Mouse (Mus musculus): ENCODE measurements around the gene Zfp628.

The Zfp628 gene

GRCm38 (mm10) chr7:4943223-4943815 lies 28.3 kb downstream of the Zfp628 start:
- peak; percentile 98 for DNase-seq

- peak; percentile 53 for DNase-seq
Measured at GRCm38 (mm10) chr7:4947855-4948254, 32.8 kb downstream of the Zfp628 start.

DNA sequence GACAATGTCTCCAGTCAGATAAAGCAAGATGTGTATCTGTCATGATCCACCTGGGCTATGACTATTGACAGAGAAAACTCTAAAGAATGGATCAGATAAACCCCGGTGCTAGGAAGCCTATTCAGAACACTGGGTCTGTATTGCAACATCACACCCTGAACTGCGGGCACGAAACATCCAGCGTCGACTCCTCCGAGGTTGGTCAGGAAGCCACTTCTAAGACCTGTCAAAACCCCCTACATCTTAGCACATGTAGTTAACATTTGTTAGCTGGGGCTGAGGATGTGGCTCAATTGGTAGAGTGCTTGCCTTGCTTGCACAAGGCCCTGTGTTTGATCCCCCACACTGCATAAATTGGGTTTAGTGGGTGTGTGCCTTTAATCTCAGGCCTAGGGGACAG lies 33.4 kb downstream of the Zfp628 start:
- DNase-seq = no peak

- peak; percentile 58 for DNase-seq
Measured at GRCm38 (mm10) chr7:4950561-4951342, 35.7 kb downstream of the Zfp628 start.

- DNase-seq = peak; percentile 35
Measured at GRCm38 (mm10) chr7:4953815-4954445, 38.9 kb downstream of the Zfp628 start.

GRCm38 (mm10) chr7:4957361-4957760 lies 42.3 kb downstream of the Zfp628 start:
- DNase-seq = no peak

- DNase-seq = no peak
Measured at GRCm38 (mm10) chr7:4963527-4963926, 48.5 kb downstream of the Zfp628 start.

DNA sequence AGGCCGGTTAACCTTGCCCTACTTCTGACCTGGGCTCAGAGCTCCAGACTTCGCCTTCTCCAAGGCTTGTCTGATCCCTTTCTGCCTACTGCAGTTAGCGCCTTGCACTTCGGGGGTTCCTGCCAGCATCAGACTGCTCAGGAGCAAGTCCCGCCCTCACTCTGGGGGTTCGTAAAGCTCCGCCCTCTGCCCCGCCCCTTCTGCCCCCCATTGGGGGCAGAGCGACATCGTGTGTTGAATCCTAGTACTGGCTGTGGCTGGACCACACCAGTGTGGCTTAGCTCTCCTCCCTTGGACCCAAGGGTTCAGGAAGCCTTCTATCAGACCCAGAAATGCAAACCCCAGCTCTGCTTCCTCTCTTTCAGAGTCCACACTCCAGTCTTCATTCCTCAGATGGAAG lies 49.3 kb downstream of the Zfp628 start, which contains the start of gene Sbk2:
TSS of gene Sbk2 (minus strand) at position 135 of the 400 bp plus-strand sequence.
- peak; percentile 89 for DNase-seq

GRCm38 (mm10) chr7:4964988-4965387 lies 50.0 kb downstream of the Zfp628 start:
- no peak for DNase-seq

DNA sequence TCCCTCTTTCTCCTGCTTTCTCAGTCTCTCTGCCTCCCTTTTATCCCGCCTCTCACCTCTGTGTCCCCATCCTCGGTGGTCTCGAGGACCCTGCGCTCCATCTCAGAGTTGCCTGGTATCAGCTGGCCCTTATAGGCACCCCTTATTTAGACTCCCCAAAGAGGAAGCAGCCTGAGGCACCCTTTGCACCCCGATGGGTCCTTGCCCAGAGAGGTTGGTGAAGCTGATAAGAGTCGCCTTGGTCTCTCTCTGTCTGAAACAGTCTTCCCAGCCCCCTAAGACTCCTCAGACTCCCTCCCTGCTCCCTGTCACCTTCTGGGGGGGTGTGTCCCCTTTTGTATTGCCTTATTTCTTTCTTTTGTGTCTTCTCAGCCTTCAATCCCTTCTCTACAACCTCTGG lies 56.1 kb downstream of the Zfp628 start, which contains the start of gene Sbk3:
TSS of gene Sbk3 (minus strand) at position 101 of the 400 bp plus-strand sequence.
- no peak for DNase-seq
